Mouse (Mus musculus): ENCODE measurements around the gene Ccdc8. TPM values are rescaled to one million over a fixed set of nuclear protein-coding genes. Genes with fewer than 3 reads are reported as not detected.

Gene Ccdc8
- total RNA-seq, 2 experiments from 2014 or later, result 2.2 to 2.8 TPM

GRCm38 (mm10) chr7:16976298-16976697 is 16.2 kb upstream of the Ccdc8 start:
- DNase-seq, result no peak

GRCm38 (mm10) chr7:16978173-16978572 is 14.3 kb upstream of the Ccdc8 start:
- DNase-seq, result no peak

GRCm38 (mm10) chr7:16978593-16978992 is 13.9 kb upstream of the Ccdc8 start:
- no peak for DNase-seq

- DNase-seq, result peak; percentile 44 to 56
These were observed 12.2 kb upstream of the Ccdc8 start for GRCm38 (mm10) chr7:16980348-16980747.

GRCm38 (mm10) chr7:16982859-16983568 is 9.5 kb upstream of the Ccdc8 start, which contains the start of gene Gm42372:
Gene Gm42372, plus strand, starts transcription at chr7:16983086.
- DNase-seq, result peak; percentile 80 to 86

GRCm38 (mm10) chr7:16987541-16988149 is 4.9 kb upstream of the Ccdc8 start:
- no peak for DNase-seq

- no peak for DNase-seq
These were observed 4.1 kb upstream of the Ccdc8 start for GRCm38 (mm10) chr7:16988405-16988804.

GRCm38 (mm10) chr7:16990006-16990744 is 2.3 kb upstream of the Ccdc8 start:
- DNase-seq, result no peak

GRCm38 (mm10) chr7:16991681-16992450 is 642 bp upstream of the Ccdc8 start:
- DNase-seq, result no peak

GRCm38 (mm10) chr7:16993651-16994399 is 1.3 kb downstream of the Ccdc8 start:
- no peak for DNase-seq

- DNase-seq, result no peak
These were observed 1.9 kb downstream of the Ccdc8 start for GRCm38 (mm10) chr7:16994400-16994799.

GRCm38 (mm10) chr7:16995345-16995744 is 2.8 kb downstream of the Ccdc8 start:
- no peak for DNase-seq

GRCm38 (mm10) chr7:16999233-16999632 is 6.7 kb downstream of the Ccdc8 start:
- no peak for DNase-seq

GRCm38 (mm10) chr7:16999650-17000049 is 7.1 kb downstream of the Ccdc8 start:
- peak; percentile 87 to 89 for DNase-seq

- DNase-seq, result peak; percentile 78 to 81
These were observed 10.1 kb downstream of the Ccdc8 start for GRCm38 (mm10) chr7:17002375-17003195.

GRCm38 (mm10) chr7:17003230-17003960 is 10.9 kb downstream of the Ccdc8 start:
- DNase-seq, result no peak

GRCm38 (mm10) chr7:17004716-17005115 is 12.2 kb downstream of the Ccdc8 start:
- DNase-seq, result no peak

- DNase-seq, result no peak
These were observed 14.8 kb downstream of the Ccdc8 start for GRCm38 (mm10) chr7:17007300-17007699.

- no peak for DNase-seq
These were observed 17.0 kb downstream of the Ccdc8 start for GRCm38 (mm10) chr7:17009326-17010009.

GRCm38 (mm10) chr7:17010010-17010347 is 17.5 kb downstream of the Ccdc8 start:
- DNase-seq, result no peak
